Mouse (Mus musculus): ENCODE measurements around the gene Cpne4. TPM values are rescaled to one million over a fixed set of nuclear protein-coding genes. Genes with fewer than 3 reads are reported as not detected.

Gene Cpne4
- not detected in 2 replicates for polyA plus RNA-seq (2012; ENCODE audit: insufficient read depth, insufficient read length, missing spikeins)

DNA sequence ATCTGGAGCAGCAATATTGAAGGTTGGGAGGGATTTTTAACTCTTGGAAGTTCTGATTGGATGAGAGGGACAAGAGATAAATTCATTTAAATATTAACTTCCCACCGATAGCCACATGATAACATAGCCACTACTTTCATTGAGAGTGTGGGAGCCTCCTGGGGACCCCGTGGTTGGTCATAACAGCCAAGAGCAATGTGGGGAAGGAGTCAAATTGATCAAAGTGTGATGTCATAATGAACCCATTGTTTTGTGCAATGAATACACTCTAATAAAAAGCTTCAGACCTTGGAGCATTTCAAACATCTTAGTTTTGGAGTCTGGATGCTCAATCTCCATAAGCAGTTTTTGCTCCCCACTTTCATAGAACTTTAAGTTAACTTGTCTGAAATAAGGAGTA is at the start of gene Cpne4:
Cpne4 (plus strand) TSS at position 301 of the 400 bp plus-strand sequence.
- no peak within 1 kb of the TSS for H3K4me3 ChIP-seq (ENCODE audit: insufficient read depth, low read depth, low read length)

DNA sequence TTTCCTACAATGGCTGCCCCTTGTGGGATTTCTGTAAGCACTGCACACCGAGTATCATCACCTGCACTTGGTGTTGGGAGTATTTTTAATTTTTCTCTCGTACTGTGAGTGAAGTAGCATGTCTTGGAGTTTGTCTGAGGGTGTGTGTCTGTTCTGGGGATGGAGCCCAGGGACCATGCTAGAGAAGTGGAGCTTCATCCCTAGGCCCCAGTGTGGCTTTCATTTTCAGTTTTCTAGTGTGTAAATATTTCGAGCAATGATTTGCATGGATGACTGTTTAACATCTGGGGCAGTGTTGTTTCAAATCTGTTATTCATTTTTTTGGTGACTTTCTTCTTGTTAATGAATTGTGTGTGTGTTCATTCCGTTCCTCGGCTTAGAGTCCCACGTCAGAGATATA is 31.9 kb upstream of the Cpne4 start:
- Histone ChIP-seq H3K4me1 (ENCODE audit: control insufficient read depth, insufficient read depth, insufficient read length, low read length) (no peaks in the 10 kb centered on the region), H3K4me3 (ENCODE audit: insufficient read depth, low read depth, low read length) (no peak overlapping the region), H3K27ac (replicated peaks; ENCODE audit: low read depth, low read length) (no peak overlapping the region)

More for the DNA sequence above, at the start of gene Cpne4:
- Histone ChIP-seq H3K4me1 (ENCODE audit: control insufficient read depth, insufficient read depth, insufficient read length, low read length) (no peaks in the 10 kb centered on the region), H3K27ac (replicated peaks; ENCODE audit: low read depth, low read length) (no peak within 1 kb of the TSS)

DNA sequence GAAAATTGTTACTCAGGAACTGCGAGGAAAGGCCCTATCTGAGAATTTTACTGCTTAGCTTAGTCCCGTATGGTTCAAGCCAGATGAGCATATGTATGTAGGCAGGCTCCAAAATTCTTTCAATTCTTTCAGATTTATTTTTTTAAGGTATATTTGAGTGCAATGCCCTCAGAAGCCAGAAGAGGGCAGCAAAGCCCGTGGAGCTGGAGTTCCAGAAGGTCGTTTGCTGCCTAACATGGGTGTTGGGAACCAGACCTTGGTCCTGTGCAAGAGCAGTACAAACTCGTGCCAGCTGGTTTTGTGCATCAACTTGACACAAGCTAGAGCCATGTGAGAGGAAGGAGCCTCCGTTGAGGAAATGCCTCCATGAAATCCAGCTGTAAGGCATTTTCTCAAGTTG is 11.6 kb upstream of the Cpne4 start:
- no peak overlapping the region for H3K4me3 ChIP-seq (ENCODE audit: insufficient read depth, low read depth, low read length)
- no peak overlapping the region for H3K27ac ChIP-seq (replicated peaks; ENCODE audit: low read depth, low read length)
- H3K4me1 ChIP-seq (ENCODE audit: control insufficient read depth, insufficient read depth, insufficient read length, low read length) = no peaks in the 10 kb centered on the region

DNA sequence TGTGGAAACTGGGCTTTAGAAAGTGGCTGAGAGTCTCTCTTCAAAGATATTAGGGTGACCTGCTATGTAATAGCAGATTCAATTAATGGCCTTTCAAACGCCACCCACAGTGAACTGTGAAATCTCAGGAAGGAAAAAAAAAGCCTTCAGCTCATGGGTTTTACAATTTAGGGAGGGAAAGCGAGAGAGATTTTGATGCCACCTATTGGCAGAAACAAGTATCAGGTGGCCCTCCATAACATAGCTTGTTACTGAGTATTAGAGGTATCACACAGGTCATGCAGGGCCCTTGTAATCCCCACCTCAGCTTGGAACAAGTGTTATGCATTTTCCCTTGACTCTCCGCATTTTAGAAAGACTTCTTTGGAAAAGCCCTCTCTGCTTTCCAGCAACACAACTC is 18.7 kb downstream of the Cpne4 start:
- Histone ChIP-seq H3K4me1 (ENCODE audit: control insufficient read depth, insufficient read depth, insufficient read length, low read length) (no peaks in the 10 kb centered on the region), H3K27ac (replicated peaks; ENCODE audit: low read depth, low read length) (no peak overlapping the region), H3K4me3 (ENCODE audit: insufficient read depth, low read depth, low read length) (no peak overlapping the region)

DNA sequence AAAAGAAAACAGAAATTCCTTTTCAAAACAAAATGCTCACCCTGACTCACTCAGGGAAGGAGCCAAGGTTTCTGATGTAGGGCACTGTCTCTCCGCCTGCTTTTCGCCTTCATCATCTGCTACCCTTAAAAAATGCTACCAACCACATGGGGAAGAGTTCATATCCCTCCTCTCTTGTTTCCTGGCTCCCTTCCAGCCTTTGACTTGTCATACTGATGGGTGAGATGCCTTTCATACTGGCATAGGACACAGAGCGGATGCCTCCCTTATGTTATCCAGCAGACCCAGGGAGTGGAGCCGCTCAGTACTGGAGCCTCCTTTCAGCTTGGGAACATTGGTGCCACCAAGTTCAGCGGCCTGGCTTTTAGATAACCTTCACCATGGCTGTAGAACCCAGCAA is 19.4 kb downstream of the Cpne4 start:
- H3K27ac ChIP-seq (replicated peaks; ENCODE audit: low read depth, low read length) = no peak overlapping the region

DNA sequence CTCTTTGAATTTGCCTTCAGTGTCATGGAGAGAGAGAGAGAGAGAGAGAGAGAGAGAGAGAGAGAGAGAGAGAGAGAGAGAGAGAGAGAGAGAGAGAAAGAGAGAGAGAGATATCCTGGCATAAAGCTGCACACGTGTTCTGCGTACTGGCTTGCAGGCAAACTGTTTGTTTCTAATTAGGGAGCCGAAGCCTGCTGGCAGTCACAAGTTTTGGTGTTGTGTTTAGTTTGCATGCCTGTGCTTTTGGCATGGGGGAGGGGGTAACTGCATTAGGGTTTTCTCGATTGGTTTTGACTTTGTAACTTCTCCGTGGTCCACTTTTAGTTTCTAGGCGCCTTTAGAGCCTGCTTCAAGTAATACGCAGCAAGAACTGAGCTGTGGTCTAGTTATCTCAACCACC is 20.0 kb downstream of the Cpne4 start:
- no peak overlapping the region for H3K4me3 ChIP-seq (ENCODE audit: insufficient read depth, low read depth, low read length)
- H3K4me1 ChIP-seq (ENCODE audit: control insufficient read depth, insufficient read depth, insufficient read length, low read length) = no peaks in the 10 kb centered on the region
- H3K27ac ChIP-seq (replicated peaks; ENCODE audit: low read depth, low read length) = no peak overlapping the region

More for the DNA sequence above, 19.4 kb downstream of the Cpne4 start:
- no peaks in the 10 kb centered on the region for H3K4me1 ChIP-seq (ENCODE audit: control insufficient read depth, insufficient read depth, insufficient read length, low read length)
- H3K4me3 ChIP-seq (ENCODE audit: insufficient read depth, low read depth, low read length) = no peak overlapping the region

DNA sequence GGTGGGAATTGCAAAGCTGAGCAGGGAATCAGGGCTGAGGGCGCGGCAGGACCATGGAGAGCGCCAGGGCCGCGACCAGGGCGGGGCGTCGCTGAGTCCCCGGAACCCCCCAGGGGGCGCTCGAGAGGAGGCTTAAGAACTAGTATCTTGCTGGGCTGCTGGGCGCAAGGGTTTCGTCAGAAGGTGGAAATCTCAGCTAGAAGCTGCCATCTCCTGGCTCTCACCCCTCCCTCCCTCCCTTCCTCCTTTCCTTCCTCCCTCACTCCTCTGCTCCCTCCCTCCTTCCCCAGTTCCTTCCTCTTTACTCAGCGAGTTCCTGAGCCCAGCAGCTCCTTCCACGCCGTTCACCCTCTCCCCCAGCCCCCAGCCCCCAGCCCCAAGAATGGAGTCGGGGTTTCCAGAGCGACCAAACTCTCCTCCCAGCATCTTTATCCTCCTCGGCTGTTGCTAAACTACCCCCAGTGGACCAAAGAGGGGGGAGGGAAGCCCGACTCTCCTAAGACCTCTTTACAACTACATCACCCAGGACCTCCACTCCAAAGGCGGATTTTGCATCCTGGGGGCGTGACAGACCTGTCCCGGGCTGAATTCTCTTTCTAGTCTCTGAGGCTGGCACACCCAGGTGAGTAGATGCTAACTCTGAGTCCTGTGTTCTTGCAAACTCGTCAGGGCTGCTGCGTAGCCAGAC is 22.5 kb downstream of the Cpne4 start:
- no peak overlapping the region for H3K4me3 ChIP-seq (ENCODE audit: insufficient read depth, low read depth, low read length)
- no peak overlapping the region for H3K27ac ChIP-seq (replicated peaks; ENCODE audit: low read depth, low read length)
- no peaks in the 10 kb centered on the region for H3K4me1 ChIP-seq (ENCODE audit: control insufficient read depth, insufficient read depth, insufficient read length, low read length)

DNA sequence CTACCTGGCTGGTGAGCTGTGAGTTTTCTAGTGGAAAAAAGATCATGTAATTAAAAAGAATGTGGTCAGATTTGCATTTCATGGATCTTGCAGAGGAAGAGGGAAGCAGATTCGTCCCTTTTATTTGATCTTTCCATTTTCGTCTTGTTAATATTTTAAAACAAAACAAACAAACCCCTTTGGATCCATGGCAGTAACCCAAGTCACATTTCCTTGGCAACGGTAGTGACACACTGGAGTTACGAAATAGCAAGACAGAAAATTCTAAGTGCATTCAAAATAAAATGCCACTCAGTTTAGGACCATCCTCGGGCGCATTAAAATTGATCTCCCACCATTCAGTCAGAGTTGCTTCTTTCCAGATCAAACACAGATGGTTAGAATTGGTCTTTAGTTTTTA is 25.8 kb downstream of the Cpne4 start:
- H3K27ac ChIP-seq (replicated peaks; ENCODE audit: low read depth, low read length) = no peak overlapping the region
- no peaks in the 10 kb centered on the region for H3K4me1 ChIP-seq (ENCODE audit: control insufficient read depth, insufficient read depth, insufficient read length, low read length)
- H3K4me3 ChIP-seq (ENCODE audit: insufficient read depth, low read depth, low read length) = no peak overlapping the region

DNA sequence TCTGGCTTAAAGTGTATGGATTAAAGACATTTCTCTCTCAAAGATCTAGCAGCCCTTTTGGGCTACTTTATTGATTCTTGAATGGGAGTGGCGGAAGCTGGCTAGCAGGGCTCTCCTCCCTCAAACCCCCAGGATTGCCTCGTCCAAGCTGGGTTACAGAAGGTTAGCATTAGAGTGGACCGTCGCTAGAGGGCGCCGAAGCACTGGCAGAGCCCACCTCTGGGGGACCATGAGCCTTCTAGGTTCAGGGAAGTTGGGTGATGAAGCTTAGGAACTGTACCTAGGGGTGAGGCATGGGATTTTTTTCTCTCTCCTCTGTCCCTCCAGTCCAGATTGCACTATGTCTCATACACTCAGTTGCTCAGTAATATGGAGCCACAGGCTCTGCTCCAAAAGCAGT is 27.4 kb downstream of the Cpne4 start:
- no peaks in the 10 kb centered on the region for H3K4me1 ChIP-seq (ENCODE audit: control insufficient read depth, insufficient read depth, insufficient read length, low read length)
- no peak overlapping the region for H3K27ac ChIP-seq (replicated peaks; ENCODE audit: low read depth, low read length)
- no peak overlapping the region for H3K4me3 ChIP-seq (ENCODE audit: insufficient read depth, low read depth, low read length)

DNA sequence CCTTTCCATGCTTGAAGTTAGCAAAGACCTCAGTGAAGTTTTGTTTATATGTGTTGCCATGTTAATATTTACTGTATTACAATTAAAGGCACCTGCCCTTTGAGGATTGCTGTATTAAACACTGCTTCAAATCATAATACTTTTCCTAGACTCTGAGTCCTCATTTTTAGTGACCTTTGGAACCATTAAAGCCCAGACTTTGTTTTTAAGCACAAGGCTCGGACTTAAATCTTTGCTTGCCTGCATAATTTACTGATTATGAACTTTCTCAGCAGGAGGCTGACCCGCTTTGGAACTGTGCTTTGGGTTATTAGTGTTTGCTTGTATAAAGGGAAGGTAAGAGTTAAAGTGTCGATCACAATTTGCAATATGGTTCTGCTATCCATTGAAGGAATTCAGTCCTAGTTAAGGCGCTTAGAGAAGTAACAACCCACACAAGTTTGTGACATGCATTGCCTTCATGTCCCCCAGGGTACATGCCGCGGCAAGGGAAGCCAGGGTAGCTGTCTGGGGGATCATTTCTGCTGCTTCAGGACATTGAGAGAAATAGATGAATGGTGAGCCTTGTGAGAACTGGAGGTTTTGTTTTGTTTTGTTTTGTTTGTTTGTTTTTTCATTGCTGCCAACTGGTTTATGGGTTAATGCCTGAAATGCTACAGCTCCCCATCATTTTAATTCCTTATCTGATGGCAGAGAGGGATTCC is 35.0 kb downstream of the Cpne4 start:
- no peak overlapping the region for H3K4me3 ChIP-seq (ENCODE audit: insufficient read depth, low read depth, low read length)
- no peaks in the 10 kb centered on the region for H3K4me1 ChIP-seq (ENCODE audit: control insufficient read depth, insufficient read depth, insufficient read length, low read length)
- no peak overlapping the region for H3K27ac ChIP-seq (replicated peaks; ENCODE audit: low read depth, low read length)

DNA sequence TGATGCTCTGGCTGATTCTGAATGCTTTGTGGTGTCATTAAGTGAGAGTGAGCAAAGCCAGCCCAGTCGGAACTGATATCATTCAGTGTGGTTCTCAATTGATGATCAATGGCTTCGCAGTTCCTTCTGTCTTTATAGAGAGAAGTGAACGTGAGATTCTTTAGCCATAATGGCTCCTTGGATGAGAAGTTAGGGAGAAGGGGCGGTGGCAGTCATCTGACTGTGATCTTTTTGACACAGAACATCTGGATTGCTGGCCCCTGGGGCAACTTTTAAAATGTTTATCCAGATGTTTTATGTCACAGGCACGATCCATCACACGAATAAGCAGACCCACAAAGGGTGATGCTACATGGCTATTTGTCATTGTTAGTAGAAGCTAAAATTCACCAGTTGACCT is 35.6 kb downstream of the Cpne4 start:
- Histone ChIP-seq H3K4me3 (ENCODE audit: insufficient read depth, low read depth, low read length) (no peak overlapping the region), H3K4me1 (ENCODE audit: control insufficient read depth, insufficient read depth, insufficient read length, low read length) (no peaks in the 10 kb centered on the region), H3K27ac (replicated peaks; ENCODE audit: low read depth, low read length) (no peak overlapping the region)

DNA sequence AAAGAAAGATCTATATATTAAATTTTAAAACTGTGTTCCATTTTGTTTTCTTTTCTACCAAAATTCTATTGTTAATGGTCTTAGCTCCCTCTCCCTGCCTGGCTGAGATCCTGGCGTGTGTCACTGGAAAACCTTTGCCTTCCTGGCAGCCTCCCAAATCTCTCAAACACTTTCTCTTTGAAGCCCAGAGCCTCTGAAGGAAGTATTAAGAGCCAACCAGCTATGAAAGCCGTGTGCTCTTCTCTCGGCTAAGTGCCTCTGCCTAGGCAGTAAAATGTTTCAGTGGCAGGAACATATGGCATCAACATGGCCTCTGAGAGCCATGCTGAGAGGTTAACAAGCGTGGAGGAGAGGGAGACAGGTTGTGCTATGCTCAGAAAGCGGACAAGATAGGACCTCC is 47.5 kb downstream of the Cpne4 start:
- H3K27ac ChIP-seq (replicated peaks; ENCODE audit: low read depth, low read length) = no peak overlapping the region
- no peak overlapping the region for H3K4me3 ChIP-seq (ENCODE audit: insufficient read depth, low read depth, low read length)
- no peaks in the 10 kb centered on the region for H3K4me1 ChIP-seq (ENCODE audit: control insufficient read depth, insufficient read depth, insufficient read length, low read length)

DNA sequence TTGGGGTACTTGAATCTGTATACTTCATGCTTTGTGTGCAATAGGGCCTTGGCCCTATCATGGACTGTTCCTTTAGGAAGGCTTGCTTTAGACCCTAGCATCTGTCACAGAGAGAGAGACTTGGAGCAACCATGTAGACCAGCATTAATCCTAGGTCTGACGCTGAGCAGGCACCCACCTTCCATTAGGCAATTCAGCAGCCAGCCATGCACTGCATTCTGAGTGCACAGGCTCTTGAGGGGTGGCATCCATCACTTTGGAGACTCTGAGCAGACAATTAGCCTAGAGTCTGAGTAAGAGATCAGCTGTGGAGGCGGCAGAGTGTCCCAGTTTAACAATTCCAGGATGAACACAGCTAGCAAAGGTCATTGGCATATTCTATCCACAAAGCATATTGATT is 47.9 kb downstream of the Cpne4 start:
- Histone ChIP-seq H3K4me3 (ENCODE audit: insufficient read depth, low read depth, low read length) (no peak overlapping the region), H3K4me1 (ENCODE audit: control insufficient read depth, insufficient read depth, insufficient read length, low read length) (no peaks in the 10 kb centered on the region), H3K27ac (replicated peaks; ENCODE audit: low read depth, low read length) (no peak overlapping the region)

DNA sequence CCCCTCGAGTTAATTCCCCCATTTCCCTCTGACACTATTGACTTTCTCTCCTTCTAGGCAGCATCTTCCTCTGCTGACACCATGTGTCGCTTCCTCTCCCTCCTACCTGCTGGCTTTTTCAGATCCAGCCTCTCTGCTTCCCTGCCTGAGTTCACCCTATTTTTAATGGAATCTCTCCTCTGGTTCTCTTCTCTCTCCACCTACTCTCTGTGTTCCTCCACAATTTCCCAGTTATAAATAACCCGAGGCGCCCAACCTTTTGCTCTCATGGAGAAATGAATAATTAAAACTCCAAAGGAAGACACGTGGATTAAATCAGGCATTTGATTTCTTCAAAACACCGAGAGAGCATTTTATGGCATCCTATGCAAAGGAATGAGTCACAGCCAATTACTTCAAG is 65.4 kb downstream of the Cpne4 start:
- H3K27ac ChIP-seq (replicated peaks; ENCODE audit: low read depth, low read length) = no peak overlapping the region
- no peaks in the 10 kb centered on the region for H3K4me1 ChIP-seq (ENCODE audit: control insufficient read depth, insufficient read depth, insufficient read length, low read length)
- no peak overlapping the region for H3K4me3 ChIP-seq (ENCODE audit: insufficient read depth, low read depth, low read length)

DNA sequence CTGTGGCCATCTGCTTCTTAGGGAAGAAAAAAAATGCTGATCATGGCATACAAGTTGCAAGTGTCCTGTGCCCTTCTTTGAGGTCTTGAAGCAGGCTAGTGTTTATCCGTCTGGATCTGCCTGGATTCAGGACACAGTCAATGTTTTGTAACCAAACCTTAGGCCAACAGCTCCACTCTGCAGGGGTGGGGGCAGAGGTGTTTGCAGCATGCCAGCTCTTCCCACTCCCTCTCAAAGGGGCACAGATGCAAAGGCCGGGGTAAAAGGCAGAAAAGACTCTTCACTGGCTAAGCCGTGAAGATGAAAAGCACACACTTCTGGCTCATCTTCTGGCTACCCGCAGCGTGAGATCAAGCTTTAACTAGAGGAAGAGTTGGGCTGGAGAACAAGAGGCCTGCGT is 69.6 kb downstream of the Cpne4 start:
- Histone ChIP-seq H3K4me1 (ENCODE audit: control insufficient read depth, insufficient read depth, insufficient read length, low read length) (no peaks in the 10 kb centered on the region), H3K27ac (replicated peaks; ENCODE audit: low read depth, low read length) (no peak overlapping the region), H3K4me3 (ENCODE audit: insufficient read depth, low read depth, low read length) (no peak overlapping the region)

DNA sequence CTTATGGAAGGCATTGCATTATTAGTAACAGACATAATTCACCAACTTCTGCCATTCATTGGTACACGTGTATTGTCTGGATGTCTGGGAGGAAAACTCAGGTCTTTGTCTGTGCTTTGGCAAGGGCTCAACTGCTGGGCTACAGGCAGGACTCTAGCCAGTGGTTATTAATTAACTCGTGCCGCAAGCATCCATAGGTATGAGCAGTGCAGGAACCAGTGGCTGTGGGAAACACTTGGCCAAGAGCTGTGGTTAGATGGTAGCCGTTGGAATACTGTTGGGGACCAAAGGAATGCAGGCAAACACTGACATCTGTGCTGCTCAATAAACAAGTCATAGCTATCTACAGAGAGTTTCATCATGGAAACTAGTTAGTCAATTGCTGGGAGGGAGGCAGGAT is 76.5 kb downstream of the Cpne4 start:
- Histone ChIP-seq H3K27ac (replicated peaks; ENCODE audit: low read depth, low read length) (no peak overlapping the region), H3K4me1 (ENCODE audit: control insufficient read depth, insufficient read depth, insufficient read length, low read length) (no peaks in the 10 kb centered on the region), H3K4me3 (ENCODE audit: insufficient read depth, low read depth, low read length) (no peak overlapping the region)
